Mouse (Mus musculus): ENCODE measurements around the gene 2310079G19Rik.

Gene 2310079G19Rik

DNA sequence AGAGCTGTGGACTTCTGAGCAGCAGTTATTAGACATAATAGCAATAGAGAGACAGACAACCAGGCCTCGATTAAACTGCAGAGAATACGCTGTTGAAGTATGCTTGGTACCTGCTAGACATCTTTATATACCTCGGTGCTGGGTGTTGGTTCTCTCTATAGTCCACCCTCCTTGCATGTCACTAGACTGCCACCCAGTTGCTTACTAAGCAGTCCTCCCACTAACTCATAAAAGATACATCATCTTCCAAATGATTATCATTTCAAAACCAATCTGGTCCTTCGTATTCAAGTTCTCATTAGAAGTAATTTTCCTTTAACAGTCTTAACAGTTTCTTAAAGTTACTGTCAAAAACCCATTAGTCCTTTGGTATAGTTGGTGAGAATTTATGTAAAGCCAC lies at the start of gene 2310079G19Rik:
Gene 2310079G19Rik (minus strand): TSS at position 101 of the 400 bp plus-strand sequence.
- no peak for DNase-seq

GRCm38 (mm10) chr16:88671571-88671970 lies 44.1 kb upstream of the 2310079G19Rik start, which contains the start of gene Krtap27-1:
Gene Krtap27-1, minus strand, starts transcription at chr16:88671671.
- DNase-seq: no peak

DNA sequence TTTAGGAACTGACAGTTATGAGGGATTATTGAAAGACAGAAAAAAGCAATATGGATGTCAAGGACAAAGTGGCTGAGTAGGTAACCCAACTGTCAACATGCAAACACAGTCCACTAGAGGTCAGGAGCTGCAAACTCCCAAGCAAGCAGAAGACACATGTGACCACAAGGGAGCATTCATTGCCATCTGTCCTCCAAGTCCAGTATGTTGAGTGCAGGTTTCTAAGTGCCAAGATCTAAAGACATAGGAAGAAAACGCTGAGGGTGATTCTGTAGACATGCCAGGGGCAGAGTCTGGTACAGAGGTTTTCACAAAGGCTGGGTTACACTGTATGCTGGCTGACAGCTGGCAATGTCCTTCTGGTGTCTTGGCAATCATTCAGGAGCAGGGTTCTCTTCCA lies 30.0 kb upstream of the 2310079G19Rik start:
- DNase-seq: no peak

DNA sequence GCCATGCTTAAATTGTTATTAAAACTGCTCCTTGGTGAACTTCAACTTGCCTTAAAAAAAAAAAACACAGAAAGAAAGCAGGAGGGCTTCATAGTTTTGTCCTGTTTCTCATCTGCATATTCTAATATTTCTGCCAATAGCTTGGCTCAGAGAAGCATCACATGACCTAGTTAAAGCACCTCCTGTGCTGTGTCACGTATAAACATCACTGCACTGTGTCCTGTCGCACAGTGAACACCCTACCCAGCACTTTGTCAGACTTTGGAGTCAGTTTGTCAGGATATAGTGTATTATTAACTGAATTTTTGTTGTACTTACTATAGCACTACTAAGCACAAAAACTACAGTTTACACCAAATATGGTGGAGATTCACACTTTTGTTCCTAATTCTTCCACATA lies 24.5 kb upstream of the 2310079G19Rik start:
- DNase-seq: peak; percentile 8 to 46

GRCm38 (mm10) chr16:88651082-88651481 lies 23.6 kb upstream of the 2310079G19Rik start:
- no peak for DNase-seq

DNA sequence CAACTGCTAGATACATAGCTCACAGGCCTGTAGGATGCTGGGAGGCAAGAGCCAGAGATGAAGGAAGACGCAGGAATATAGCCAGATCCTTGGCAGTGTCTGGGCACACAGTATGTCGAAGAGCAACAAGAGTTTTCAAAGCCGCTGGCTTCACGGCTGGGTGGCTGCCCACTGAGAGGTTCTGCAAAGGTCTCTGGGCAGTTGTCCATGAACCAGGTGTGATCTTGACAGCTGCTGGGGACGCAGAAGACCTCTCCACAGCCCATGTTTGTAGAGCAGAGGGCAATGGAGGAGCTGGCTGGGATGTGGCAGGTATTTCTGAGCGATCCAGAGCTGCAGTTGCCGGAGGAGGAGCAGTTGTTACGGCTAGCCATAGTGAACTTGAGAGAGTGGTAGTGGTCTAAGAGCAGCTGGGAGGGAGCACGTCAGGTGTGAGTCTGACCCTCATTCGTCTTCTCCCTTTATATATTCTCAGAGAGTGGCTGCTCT lies 19.9 kb upstream of the 2310079G19Rik start, which contains the start of gene Krtap26-1:
Gene Krtap26-1 (minus strand): TSS at position 439 of the 489 bp plus-strand sequence.
- DNase-seq: no peak

DNA sequence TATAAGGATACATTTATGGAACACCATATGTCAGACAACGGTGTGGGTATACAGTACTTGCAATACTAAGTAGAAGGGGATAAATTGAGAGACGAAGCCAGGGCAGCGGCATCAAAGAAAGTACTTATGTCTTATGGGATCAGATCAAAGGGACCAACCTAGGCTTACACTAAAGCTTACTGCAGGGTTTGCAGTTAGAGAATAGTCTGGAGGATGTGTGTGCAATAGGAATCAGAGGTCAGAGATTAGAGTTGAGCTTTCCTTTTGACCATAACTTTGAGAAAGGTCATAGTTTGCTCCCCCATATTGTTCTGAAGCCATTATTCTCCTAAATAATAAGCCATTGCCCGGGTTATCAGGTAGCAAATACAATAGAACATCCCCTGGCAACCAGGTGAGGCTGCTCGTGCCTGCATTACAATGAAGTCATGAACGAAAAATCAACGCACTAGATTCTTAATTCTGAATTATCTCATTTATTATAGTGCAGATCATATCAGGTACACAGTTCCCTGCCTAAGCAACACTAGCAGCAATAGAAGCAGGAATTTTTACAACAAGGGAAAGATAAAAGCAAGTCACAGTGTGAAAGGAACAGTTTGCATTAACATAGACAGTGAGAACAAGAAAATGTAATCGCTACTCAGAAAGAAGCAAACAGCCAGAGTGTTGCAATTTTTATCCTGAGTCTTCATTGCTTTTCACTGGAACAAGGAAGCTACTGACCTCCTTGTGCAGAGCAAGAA lies 19.1 kb upstream of the 2310079G19Rik start:
- no peak for DNase-seq

- no peak for DNase-seq
Measured at GRCm38 (mm10) chr16:88640053-88640452, 12.6 kb upstream of the 2310079G19Rik start.

- DNase-seq: peak; percentile 68 to 74
Measured at GRCm38 (mm10) chr16:88635142-88635541, 7.7 kb upstream of the 2310079G19Rik start.

- DNase-seq: peak; percentile 54 to 74
Measured at GRCm38 (mm10) chr16:88631474-88631873, 4.0 kb upstream of the 2310079G19Rik start.

DNA sequence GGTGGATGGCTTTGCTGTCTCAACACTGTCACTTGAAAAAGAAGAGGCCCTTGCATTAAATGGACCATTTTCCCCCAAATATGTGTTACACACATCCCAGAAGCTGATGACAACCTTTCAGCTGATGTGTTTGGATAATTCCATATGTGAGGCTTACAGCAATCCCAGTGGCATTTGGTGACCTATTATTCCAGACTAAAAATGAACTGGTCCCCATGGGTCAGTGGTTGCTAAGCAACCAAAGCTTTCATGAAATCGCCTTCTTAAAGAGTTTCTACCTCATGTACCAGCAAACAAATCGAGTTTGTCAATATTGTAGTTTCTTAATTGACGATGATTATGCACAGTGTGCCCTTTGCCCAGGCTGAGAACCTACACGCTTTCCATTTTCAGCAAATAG lies 14.8 kb downstream of the 2310079G19Rik start:
- DNase-seq: no peak

DNA sequence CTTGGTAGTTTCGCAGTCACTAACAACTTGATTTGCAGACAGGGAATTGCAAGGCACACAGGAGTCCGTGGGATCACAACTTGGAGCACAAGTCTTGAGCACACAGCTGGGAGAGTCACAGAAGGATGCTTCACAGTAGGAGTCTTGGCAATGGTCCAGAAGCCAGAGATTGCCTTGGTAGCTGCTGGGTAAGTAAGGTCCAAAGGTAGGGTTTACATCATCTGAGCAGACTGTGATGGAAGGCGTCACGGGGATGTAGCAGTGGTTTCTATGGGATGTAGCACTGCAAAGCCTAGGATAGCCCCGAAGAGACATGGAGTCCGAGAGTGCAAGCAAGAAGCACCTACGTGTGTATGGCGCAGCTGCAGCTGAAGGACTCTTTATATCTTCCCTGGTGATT lies 15.5 kb downstream of the 2310079G19Rik start, which contains the start of gene Krtap24-1:
Gene Krtap24-1 (minus strand): TSS at position 358 of the 400 bp plus-strand sequence.
- peak; percentile 31 to 38 for DNase-seq

DNA sequence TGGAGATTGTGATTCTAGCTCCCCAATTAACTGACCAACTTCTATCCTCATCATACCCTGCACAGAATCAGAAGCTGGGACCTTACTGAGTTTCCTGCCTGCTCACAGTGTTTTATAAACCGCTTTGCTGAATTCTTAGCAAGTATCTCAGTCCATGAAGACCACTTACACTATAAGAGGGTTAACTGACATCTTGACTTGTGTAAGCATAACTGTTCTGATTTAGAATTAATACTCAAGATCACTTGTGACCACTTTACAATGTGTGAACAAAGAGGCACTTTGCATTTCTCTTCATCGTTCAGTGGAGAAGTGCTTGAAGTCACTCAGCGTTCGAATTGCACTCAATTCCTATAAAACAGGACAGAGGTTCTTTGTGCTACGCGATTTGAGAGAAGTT lies 22.9 kb downstream of the 2310079G19Rik start:
- no peak for DNase-seq

- no peak for DNase-seq
Measured at GRCm38 (mm10) chr16:88602464-88602863, 25.0 kb downstream of the 2310079G19Rik start.

GRCm38 (mm10) chr16:88600303-88600702 lies 27.2 kb downstream of the 2310079G19Rik start:
- no peak for DNase-seq

- DNase-seq: no peak
Measured at GRCm38 (mm10) chr16:88599504-88600237, 27.8 kb downstream of the 2310079G19Rik start.

DNA sequence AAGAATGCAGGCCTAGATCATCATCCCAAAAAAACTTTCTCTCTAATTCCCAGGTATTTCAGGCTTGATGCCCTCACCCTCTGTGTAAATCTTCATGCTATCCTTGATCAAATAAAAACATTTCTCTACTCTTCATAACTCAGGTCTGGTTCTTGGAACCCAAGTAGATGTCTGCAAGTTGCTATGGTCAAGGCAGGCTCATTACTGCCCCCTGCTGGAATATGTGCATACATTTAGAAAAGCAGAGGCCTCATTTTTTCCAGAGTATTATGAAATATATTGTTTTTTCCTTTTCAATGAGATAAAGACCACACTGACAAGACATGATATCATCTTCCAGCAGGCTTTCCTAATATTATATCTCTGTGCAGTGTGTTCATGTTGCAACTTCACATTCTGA lies 34.7 kb downstream of the 2310079G19Rik start:
- peak in 1 of 2 experiments; percentile 42 for DNase-seq

DNA sequence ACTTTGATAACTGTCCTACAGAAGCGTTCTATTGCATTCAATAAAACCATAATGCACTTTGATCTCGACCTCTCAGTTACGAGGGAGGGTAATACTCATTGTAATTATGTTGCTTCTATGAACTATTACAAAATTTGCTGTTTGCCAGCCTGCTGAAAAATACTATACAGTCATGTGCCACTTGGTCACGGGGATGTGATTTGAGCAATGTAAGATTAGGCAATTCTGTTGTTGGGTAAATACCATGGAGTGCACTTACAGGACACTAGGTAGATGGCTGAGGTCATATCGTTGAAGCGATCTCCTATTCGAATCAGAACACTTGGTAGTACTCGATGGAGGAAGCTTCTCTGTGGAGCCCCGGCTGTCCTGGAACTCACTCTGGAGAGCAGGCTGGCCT lies 44.1 kb downstream of the 2310079G19Rik start:
- no peak for DNase-seq

All from kidney, postnatal 25 days (tissue).